9 mouse cellular contexts compared by ENCODE assay signal in the genomic region with DNA sequence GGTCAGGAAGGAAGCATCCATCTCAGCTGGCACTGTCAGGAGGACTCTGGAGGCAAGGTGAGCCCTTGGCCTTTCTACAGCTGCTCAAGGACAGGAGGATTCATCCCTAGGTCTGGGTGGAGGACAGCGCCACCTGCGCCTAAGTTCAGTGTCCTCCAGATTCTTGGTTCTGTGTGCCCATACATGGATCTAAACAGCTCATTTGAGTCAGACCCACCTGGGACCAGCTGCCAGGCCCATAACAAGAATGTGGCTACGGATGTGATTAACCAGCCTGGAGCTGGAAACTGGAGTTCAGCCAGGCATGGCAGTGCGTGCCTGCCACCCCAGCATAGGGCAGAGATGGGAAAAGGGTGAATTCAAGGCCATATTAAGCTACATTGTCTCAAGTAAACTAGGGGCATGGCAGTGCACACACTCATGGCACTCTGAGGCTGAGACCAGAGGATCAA. TPM values are rescaled to one million over a fixed set of nuclear protein-coding genes. Genes with fewer than 3 reads are reported as not detected.
DNase-seq lines count a peak whose midpoint lies in the region; ATAC-seq and TF ChIP-seq lines count a peak whose summit lies in the region.
"Had no signal": no experiment of that assay in that cellular context is flagged by ENCODE, and none has a peak within 500 bp of the region (broad histone marks: within the 10 kb centered on the region; RNA-seq: fewer than 3 reads in every experiment).

No protein-coding gene starts in this region.

- H3K9ac ChIP-seq in heart, embryonic 15.5 days: peak overlapping the region; percentile 15; the same call in 1 of the 2 replicates
- H3K9ac ChIP-seq in forebrain, embryonic 16.5 days (replicated peaks; ENCODE audit: low read depth, low read length): no peak overlapping the region; the same call in 1 of the 2 replicates
- H3K9ac ChIP-seq in neural tube, embryonic 15.5 days (replicated peaks): no peak overlapping the region

- H3K4me1 ChIP-seq in heart, embryonic 15.5 days (replicated peaks): peaks cover 66% of the 10 kb centered on the region
- peaks cover 19% of the 10 kb centered on the region for H3K4me1 ChIP-seq in forebrain, embryonic 16.5 days (replicated peaks; ENCODE audit: control insufficient read depth, insufficient read depth, low read length)
- H3K4me1 ChIP-seq in neural tube, embryonic 15.5 days: peaks cover 25% of the 10 kb centered on the region

- ATAC-seq in heart, embryonic 15.5 days (replicated peaks; ENCODE audit: insufficient number of reproducible peaks, insufficient read depth, low FRiP score, low read depth): no peak
- ATAC-seq in forebrain, embryonic 16.5 days: peak; percentile 18; the same call in 1 of the 2 replicates
- ATAC-seq in neural tube, embryonic 15.5 days (ENCODE audit: low FRiP score): peak; percentile 39; the same call in 1 of the 2 replicates

- no peak overlapping the region for H3K4me3 ChIP-seq in heart, embryonic 15.5 days
- no peak overlapping the region for H3K4me3 ChIP-seq in forebrain, embryonic 16.5 days (replicated peaks; ENCODE audit: low read length)
- no peak overlapping the region for H3K4me3 ChIP-seq in neural tube, embryonic 15.5 days (replicated peaks)
- no peak overlapping the region for H3K4me3 ChIP-seq in left cerebral cortex, adult 2 months

- H3K4me2 ChIP-seq in heart, embryonic 15.5 days: 0 out of 2 replicates have a peak overlapping the region, but pooled peaks have one; percentile 44
- H3K4me2 ChIP-seq in forebrain, embryonic 16.5 days (ENCODE audit: low read length): peak overlapping the region; percentile 40; the same call in 1 of the 2 replicates
- peak overlapping the region; percentile 42 for H3K4me2 ChIP-seq in neural tube, embryonic 15.5 days

- no peak for DNase-seq in heart, postnatal 14 days
- peak; percentile 77 for DNase-seq in kidney, postnatal 14 days
- no peak for DNase-seq in gastrocnemius, postnatal 4 days (ENCODE audit: low spot score in 2 of 2)
- no peak for DNase-seq in left cerebral cortex, adult 2 months (ENCODE audit: extremely low spot score in 1 of 2, low spot score in 2 of 2)
- DNase-seq in right cerebral cortex, adult 2 months (ENCODE audit: low spot score in 2 of 2): no peak

- WGBS in heart, embryonic 15.5 days: 67% methylated on average over 4 of the region's 4 CpGs
- 16% methylated on average over 4 of the region's 4 CpGs for WGBS in forebrain, embryonic 16.5 days
- 37% methylated on average over 4 of the region's 4 CpGs for WGBS in neural tube, embryonic 15.5 days

- no peak for TF ChIP-seq CTCF in left cerebral cortex, adult 2 months (IDR thresholded peaks at IDR 0.05)

- no peaks in the 10 kb centered on the region for H3K36me3 ChIP-seq in heart, embryonic 15.5 days
- no peaks in the 10 kb centered on the region for H3K36me3 ChIP-seq in forebrain, embryonic 16.5 days (ENCODE audit: control insufficient read depth, insufficient read depth)
- H3K36me3 ChIP-seq in neural tube, embryonic 15.5 days: no peaks in the 10 kb centered on the region

- H3K9me3 ChIP-seq in heart, embryonic 15.5 days (replicated peaks): no peaks in the 10 kb centered on the region
- no peaks in the 10 kb centered on the region for H3K9me3 ChIP-seq in forebrain, embryonic 16.5 days (ENCODE audit: control insufficient read depth, low read length)
- no peaks in the 10 kb centered on the region for H3K9me3 ChIP-seq in neural tube, embryonic 15.5 days (replicated peaks)
- H3K9me3 ChIP-seq: G1E had no signal

- intact Hi-C loops in heart, postnatal 14 days (cut with DNase I): no loop called here
- intact Hi-C loops in left cerebral cortex, adult 2 months (cut with DNase I): no loop called here

- H3K27me3 ChIP-seq in heart, embryonic 15.5 days: no peaks in the 10 kb centered on the region
- H3K27me3 ChIP-seq in forebrain, embryonic 16.5 days (replicated peaks; ENCODE audit: control insufficient read depth, insufficient read depth, low read length): no peaks in the 10 kb centered on the region
- H3K27me3 ChIP-seq in neural tube, embryonic 15.5 days (replicated peaks): no peaks in the 10 kb centered on the region

- H3K27ac ChIP-seq in heart, embryonic 15.5 days: peak overlapping the region; percentile 47
- peak overlapping the region; percentile 32; the same call in 1 of the 2 replicates for H3K27ac ChIP-seq in forebrain, embryonic 16.5 days (ENCODE audit: low read length)
- H3K27ac ChIP-seq in neural tube, embryonic 15.5 days (replicated peaks): peak overlapping the region; percentile 33; the same call in 1 of the 2 replicates
- H3K27ac ChIP-seq in left cerebral cortex, adult 2 months: no peak overlapping the region

RNA-seq across cellular contexts. Expression of gene Col18a1, which starts 14.8 kb away (rescaled TPM):
- polyA plus RNA-seq in heart, embryonic 15.5 days (2015; fragmentation: Nextera tagmentation; extraction: Ambion mirVana): 108 and 136 TPM in 2 replicates
- 10 to 100 TPM; 30.0 to 31.8 TPM for total RNA-seq in heart, postnatal 14 days (2021)
- polyA plus RNA-seq in forebrain, embryonic 16.5 days (2015; fragmentation: Nextera tagmentation; extraction: Ambion mirVana): 21.7 and 26.2 TPM in 2 replicates
- polyA plus RNA-seq in neural tube, embryonic 15.5 days (2015; fragmentation: Nextera tagmentation; extraction: Ambion mirVana): 37.5 and 48.2 TPM in 2 replicates
- total RNA-seq in gastrocnemius, postnatal 4 days (2021): 10 to 100 TPM; 93.9 to 94.1 TPM
- total RNA-seq in left cerebral cortex, adult 2 months (2021): 1 to 10 TPM; 3.6 to 3.8 TPM

Comparison
In these comparisons a context has a peak if more than half of its experiments do, and no peak if none do; other contexts are left out.
1. RNA of gene Col18a1, which starts 14.8 kb away (total RNA-seq): 93.9 to 94.1 TPM in gastrocnemius, postnatal 4 days and 30.0 to 31.8 TPM in heart, postnatal 14 days; 3.6 to 3.8 TPM in left cerebral cortex, adult 2 months; every median in the first group is over 4 times any median in the second.
2. Peak in every context shown above with its lines, with median percentiles within 50 percentile points of each other: H3K4me2 ChIP-seq.